Mouse (Mus musculus) erythroblast, embryonic 14.5 days (primary cell): Measurements from ENCODE around the gene Arhgap31.

ENCODE experiments used
- GATA1 ChIP-seq: IDR thresholded peaks from 2 replicates; pipeline ENCODE4 v1.6.1; 2012; ENCODE audit warnings: low read length, inconsistent platforms, mixed read lengths
- TAL1 ChIP-seq: IDR thresholded peaks from 3 replicates; pipeline ENCODE4 v1.6.1; 2012; ENCODE audit warnings: low read length, inconsistent platforms, mixed read lengths

GRCm38 (mm10) chr16:38649431-38649827, 63.6 kb downstream of the Arhgap31 start:
- TF ChIP-seq TAL1 (no peak), GATA1 (no peak)
